Mouse (Mus musculus) intestine, embryonic 15.5 days (tissue): ENCODE data around the gene Cyp2w1. TPM values are rescaled to one million over a fixed set of nuclear protein-coding genes. Genes with fewer than 3 reads are reported as not detected.

ENCODE experiments used
- ATAC-seq: fragments of 200-750 bp; cut with Nextera tagmentation; 2 replicates; pipeline ENCODE4 v1.8.0; 2017; ENCODE audit warnings: moderate TSS enrichment, moderate library complexity
- H3K27ac ChIP-seq: fragments of 300-500 bp; sonication (generic); 2 replicates; pipeline ENCODE4 v1.5.1; 2015; ENCODE audit warnings: mild to moderate bottlenecking, inconsistent platforms
- H3K27me3 ChIP-seq: fragments of 300-500 bp; sonication (generic); replicated peaks from 2 replicates; pipeline ENCODE4 v1.6.1; 2015; ENCODE audit warnings: inconsistent platforms
- H3K36me3 ChIP-seq: fragments of 300-500 bp; sonication (generic); 2 replicates; pipeline ENCODE4 v1.6.1; 2015; ENCODE audit warnings: inconsistent platforms
- H3K4me1 ChIP-seq: fragments of 300-500 bp; sonication (generic); replicated peaks from 2 replicates; pipeline ENCODE4 v1.6.1; 2015; ENCODE audit warnings: inconsistent platforms
- H3K4me2 ChIP-seq: fragments of 300-500 bp; sonication (generic); replicated peaks from 2 replicates; pipeline ENCODE4 v1.6.1; 2015; ENCODE audit warnings: mild to moderate bottlenecking, inconsistent platforms
- H3K4me3 ChIP-seq: fragments of 300-500 bp; sonication (generic); replicated peaks from 2 replicates; pipeline ENCODE4 v1.5.1; 2015; ENCODE audit warnings: inconsistent platforms
- H3K9ac ChIP-seq: fragments of 300-500 bp; sonication (generic); 2 replicates; pipeline ENCODE4 v1.6.1; 2015; ENCODE audit warnings: inconsistent platforms
- H3K9me3 ChIP-seq: fragments of 300-500 bp; sonication (generic); 2 replicates; pipeline ENCODE4 v1.6.1; 2016; ENCODE audit warnings: inconsistent platforms
- WGBS: fragments of 180-500 bp; shearing (Covaris S2); methylation state at CpG from one replicate; pipeline ENCODE4 v1.1.7; 2015; 5-methylcytosine and 5-hydroxymethylcytosine counted together
- polyA plus RNA-seq: library from polyadenylated mRNA; unstranded; fragments of >200 nt; fragmentation: Nextera tagmentation; extraction: Ambion mirVana; gene quantifications from 2 replicates; pipeline ENCODE4 v1.2.1, GENCODE M21; 2015

The Cyp2w1 gene
- 23.5 and 25.8 TPM in 2 replicates for polyA plus RNA-seq

DNA sequence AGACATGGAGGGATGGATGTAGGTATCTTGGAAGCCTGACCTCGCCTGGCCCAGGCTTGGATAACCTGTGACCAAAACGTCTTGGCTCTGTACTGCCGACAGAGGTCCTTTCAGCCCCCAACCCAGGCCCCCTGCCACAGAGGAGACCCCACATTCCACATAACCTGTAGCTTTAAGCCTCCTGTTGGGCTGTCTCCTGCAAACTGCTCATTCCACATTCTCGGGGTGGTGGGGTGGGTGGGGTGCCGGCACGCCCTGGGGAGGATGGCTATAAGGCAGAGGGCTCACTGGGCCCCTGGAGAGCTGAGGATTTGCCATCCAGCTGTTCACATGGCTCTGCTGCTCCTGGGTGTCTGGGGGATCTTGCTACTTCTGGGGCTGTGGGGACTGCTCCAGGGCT is at the start of gene Cyp2w1:
Cyp2w1 (plus strand) TSS at position 301 of the 400 bp plus-strand sequence.
- 47% methylated on average over 6 of the region's 6 CpGs for whole genome bisulfite sequencing
- Histone ChIP-seq H3K27me3 (no peaks in the 10 kb centered on the region; the same call in 1 of the 2 replicates), H3K36me3 (no peaks in the 10 kb centered on the region), H3K4me3 (peak within 1 kb of the TSS; percentile 40), H3K4me2 (peak within 1 kb of the TSS; percentile 55), H3K4me1 (peaks cover 39% of the 10 kb centered on the region), H3K9me3 (no peaks in the 10 kb centered on the region), H3K9ac (peak within 1 kb of the TSS; percentile 50), H3K27ac (peak within 1 kb of the TSS; percentile 92)
- 0 out of 2 replicates have a peak, but pooled peaks have one; percentile 5 for ATAC-seq

DNA sequence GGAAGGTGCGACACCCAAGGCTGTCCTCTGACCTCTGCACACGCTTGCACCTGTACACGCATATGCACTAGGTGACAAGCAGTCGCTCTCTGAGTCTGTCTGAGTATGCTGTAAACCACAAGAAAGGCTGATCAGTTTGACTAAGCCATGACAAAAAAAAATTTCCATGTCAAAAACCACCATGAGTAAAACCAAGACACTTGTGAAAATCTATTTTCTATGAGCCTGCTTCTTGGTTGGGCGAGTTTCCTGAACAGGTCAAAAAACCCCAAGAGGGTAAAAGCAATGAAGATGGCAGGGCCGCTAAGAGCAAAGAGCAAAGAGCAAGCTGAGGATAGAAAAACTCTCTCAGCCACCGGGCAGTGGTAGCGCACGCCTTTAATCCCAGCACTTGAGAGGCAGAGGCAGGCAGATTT is 48.8 kb upstream of the Cyp2w1 start:
- Histone ChIP-seq H3K27me3 (no peaks in the 10 kb centered on the region), H3K4me1 (peaks cover 19% of the 10 kb centered on the region), H3K4me3 (no peak overlapping the region), H3K9ac (no peak overlapping the region), H3K27ac (no peak overlapping the region), H3K36me3 (no peaks in the 10 kb centered on the region), H3K4me2 (no peak overlapping the region), H3K9me3 (no peaks in the 10 kb centered on the region)
- ATAC-seq: no peak
- 91% methylated on average over 9 of the region's 9 CpGs for WGBS

DNA sequence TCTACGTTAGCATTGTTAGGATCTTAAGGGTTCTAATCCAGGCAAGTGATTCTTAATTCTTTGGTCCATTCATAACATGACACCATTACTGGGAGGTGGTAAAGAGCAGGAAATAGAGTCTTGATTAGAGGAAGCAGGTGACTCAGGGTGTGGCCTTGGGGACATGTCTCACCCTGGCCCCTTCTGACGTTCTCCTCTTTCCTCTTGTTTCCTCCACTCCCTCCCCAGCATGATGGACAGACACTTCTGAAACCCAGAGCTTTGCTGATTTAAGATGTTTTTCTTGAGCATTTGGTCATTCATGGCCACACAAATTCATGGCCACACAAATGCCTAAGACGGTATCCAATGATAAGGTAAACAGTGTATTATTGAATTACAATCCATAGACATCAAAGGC is 42.5 kb upstream of the Cyp2w1 start:
- 55% methylated on average over 3 of the region's 3 CpGs for WGBS
- Histone ChIP-seq H3K27ac (no peak overlapping the region), H3K27me3 (no peaks in the 10 kb centered on the region), H3K9me3 (no peaks in the 10 kb centered on the region), H3K4me2 (no peak overlapping the region), H3K4me3 (no peak overlapping the region), H3K36me3 (no peaks in the 10 kb centered on the region), H3K9ac (no peak overlapping the region), H3K4me1 (peaks cover 4% of the 10 kb centered on the region; the same call in 1 of the 2 replicates)
- no peak for ATAC-seq

DNA sequence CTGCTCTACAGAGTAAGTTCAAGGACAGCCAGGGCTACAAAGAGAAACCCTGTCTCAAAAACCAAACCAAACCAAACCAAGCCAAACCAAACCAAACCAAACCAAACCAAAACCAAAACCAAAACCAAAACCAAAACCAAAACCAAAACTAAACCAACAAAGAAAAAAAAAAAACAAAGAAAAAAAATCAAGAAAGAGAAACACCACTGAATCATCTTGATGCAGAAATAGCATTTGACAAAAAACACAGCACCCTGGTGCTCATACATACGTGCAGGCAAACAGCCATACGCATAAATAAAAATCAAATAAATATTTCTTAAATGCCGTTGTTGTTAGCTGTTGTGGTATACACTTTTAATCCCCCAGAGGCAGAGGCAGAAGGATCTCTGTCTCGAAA is 41.9 kb upstream of the Cyp2w1 start:
- WGBS: 83% methylated on average over 4 of the region's 4 CpGs
- H3K4me1 ChIP-seq: peaks cover 8% of the 10 kb centered on the region; the same call in 1 of the 2 replicates
- H3K4me3 ChIP-seq: no peak overlapping the region
- H3K9me3 ChIP-seq: no peaks in the 10 kb centered on the region
- H3K27me3 ChIP-seq: no peaks in the 10 kb centered on the region
- H3K9ac ChIP-seq: no peak overlapping the region
- H3K27ac ChIP-seq: no peak overlapping the region
- no peaks in the 10 kb centered on the region for H3K36me3 ChIP-seq
- no peak overlapping the region for H3K4me2 ChIP-seq
- ATAC-seq: no peak

DNA sequence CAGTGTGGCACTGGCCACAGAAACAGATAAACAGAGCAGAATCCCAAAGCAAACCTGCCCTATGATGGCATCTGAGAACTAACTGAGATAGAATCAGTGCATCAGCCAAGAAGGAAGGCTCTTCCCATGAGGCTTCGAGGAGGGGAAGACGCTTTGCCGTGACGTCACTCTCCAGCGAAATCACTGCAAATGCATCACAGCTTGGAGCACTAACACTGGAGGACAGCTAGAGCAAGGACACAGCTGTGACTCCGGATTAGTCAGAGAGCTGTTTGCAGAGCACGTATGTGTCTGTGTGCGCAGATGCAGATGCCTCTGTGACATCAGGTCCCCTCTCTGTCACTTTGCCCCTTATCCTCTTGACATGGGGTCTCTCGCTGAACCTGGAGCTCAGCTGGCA is 40.6 kb upstream of the Cyp2w1 start:
- no peaks in the 10 kb centered on the region for H3K36me3 ChIP-seq
- no peaks in the 10 kb centered on the region for H3K9me3 ChIP-seq
- no peak overlapping the region for H3K4me3 ChIP-seq
- no peak overlapping the region for H3K9ac ChIP-seq
- no peak overlapping the region for H3K4me2 ChIP-seq
- H3K4me1 ChIP-seq: peaks cover 8% of the 10 kb centered on the region; the same call in 1 of the 2 replicates
- no peak for ATAC-seq
- WGBS: 85% methylated on average over 9 of the region's 9 CpGs
- H3K27me3 ChIP-seq: no peaks in the 10 kb centered on the region
- H3K27ac ChIP-seq: no peak overlapping the region

DNA sequence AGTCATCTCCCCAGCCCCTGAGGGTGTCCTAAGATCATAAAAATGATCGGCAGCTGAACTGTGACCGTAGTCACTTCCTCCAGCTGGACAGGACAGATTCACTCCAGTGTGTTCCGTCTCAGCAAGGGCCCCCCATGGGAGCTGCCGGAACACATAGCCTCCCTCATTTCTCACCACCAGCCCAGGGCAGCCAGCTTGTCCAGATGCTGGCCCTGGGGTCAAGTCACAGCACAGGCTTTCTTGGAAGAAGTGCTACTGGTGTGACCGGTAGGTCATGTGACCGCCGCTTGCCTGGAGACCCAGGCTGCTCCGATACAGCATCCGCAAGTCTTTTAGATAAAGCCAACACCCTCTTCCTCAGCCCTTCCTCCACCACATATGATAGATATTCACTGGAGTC is 38.9 kb upstream of the Cyp2w1 start:
- WGBS: 75% methylated on average over 9 of the region's 9 CpGs
- Histone ChIP-seq H3K27me3 (no peaks in the 10 kb centered on the region), H3K4me3 (no peak overlapping the region), H3K36me3 (no peaks in the 10 kb centered on the region), H3K9me3 (no peaks in the 10 kb centered on the region), H3K9ac (no peak overlapping the region), H3K27ac (no peak overlapping the region), H3K4me1 (peaks cover 19% of the 10 kb centered on the region; the same call in 1 of the 2 replicates), H3K4me2 (no peak overlapping the region)
- ATAC-seq: no peak

DNA sequence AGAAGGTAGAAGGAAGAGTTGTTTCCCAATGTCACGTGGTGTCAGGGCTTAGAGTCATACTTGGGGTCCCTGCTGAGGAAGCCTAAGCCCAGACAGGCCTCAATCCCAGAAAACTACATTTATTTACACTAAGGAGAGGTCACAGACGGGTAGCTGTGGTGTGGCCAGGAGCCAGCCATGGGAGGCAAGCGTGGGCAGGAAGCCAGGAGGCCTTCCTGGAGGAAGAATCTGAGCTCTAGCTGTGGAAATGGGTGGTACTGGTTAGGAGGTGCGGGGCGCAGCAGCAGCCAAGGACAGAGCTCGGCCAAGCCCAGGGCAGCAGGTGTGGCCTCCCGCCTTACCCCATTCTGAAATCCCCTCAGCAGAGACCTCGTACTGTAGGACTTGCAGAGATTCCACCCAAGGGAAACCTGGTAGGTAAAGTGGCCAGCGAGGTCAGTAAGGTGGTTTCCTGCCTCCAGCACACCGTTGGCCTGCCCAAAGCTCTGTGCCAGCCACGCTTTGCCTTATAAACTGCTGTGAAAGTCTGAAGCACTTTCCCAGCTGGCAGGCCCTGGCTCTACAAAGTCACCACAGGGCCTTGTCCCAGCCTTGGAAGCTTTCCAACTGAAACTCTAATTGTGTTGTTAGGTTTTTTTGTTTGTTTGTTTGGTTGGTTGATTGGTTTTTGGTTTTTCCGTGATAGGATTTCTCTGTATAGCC is 37.3 kb upstream of the Cyp2w1 start:
- no peak for ATAC-seq
- no peak overlapping the region for H3K9ac ChIP-seq
- H3K36me3 ChIP-seq: no peaks in the 10 kb centered on the region

DNA sequence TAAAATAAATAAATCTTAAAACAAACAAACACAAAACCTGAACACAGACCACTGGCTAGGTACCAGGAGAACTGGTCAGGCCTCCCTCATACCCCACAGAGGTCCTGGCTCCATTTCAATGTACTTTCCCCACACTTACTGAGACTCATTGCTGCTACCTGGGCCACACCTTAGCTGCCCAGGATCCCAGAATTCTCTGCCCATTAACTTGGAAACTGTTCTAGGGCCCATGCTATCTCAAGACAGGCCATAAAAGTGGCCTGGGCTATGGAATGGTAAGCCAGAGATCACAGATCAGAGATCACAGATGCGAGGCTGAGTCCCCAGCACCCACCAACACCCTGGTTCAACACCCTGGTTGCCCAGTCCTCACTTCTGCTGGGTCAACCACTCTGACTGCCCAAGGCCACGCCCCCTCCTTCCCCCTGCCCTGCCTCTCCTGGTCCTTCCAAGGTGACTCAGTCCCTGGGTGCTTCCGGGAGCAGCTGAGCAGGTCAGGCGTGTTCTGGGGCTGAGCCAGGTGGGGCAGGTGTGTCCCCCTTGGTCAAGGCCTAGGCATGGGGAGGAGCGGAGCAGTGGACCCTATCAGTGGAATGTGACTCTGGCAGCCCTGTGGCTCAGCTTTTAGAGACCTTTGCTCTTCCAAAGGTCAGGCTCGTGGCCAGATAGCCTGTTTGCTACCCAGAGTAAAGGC is 35.3 kb upstream of the Cyp2w1 start:
- WGBS: 61% methylated on average over 6 of the region's 6 CpGs
- Histone ChIP-seq H3K9me3 (no peaks in the 10 kb centered on the region), H3K36me3 (no peaks in the 10 kb centered on the region), H3K4me3 (no peak overlapping the region), H3K27ac (peak overlapping the region; percentile 83), H3K9ac (no peak overlapping the region), H3K4me2 (peak overlapping the region; percentile 19; the same call in 1 of the 2 replicates), H3K27me3 (no peaks in the 10 kb centered on the region), H3K4me1 (peaks cover 19% of the 10 kb centered on the region; the same call in 1 of the 2 replicates)
- peak; percentile 94 for ATAC-seq

More for the DNA sequence above, 37.3 kb upstream of the Cyp2w1 start:
- Histone ChIP-seq H3K4me3 (no peak overlapping the region), H3K4me1 (peaks cover 19% of the 10 kb centered on the region; the same call in 1 of the 2 replicates), H3K27ac (no peak overlapping the region), H3K9me3 (no peaks in the 10 kb centered on the region), H3K27me3 (no peaks in the 10 kb centered on the region), H3K4me2 (no peak overlapping the region)
- 74% methylated on average over 12 of the region's 12 CpGs for WGBS

DNA sequence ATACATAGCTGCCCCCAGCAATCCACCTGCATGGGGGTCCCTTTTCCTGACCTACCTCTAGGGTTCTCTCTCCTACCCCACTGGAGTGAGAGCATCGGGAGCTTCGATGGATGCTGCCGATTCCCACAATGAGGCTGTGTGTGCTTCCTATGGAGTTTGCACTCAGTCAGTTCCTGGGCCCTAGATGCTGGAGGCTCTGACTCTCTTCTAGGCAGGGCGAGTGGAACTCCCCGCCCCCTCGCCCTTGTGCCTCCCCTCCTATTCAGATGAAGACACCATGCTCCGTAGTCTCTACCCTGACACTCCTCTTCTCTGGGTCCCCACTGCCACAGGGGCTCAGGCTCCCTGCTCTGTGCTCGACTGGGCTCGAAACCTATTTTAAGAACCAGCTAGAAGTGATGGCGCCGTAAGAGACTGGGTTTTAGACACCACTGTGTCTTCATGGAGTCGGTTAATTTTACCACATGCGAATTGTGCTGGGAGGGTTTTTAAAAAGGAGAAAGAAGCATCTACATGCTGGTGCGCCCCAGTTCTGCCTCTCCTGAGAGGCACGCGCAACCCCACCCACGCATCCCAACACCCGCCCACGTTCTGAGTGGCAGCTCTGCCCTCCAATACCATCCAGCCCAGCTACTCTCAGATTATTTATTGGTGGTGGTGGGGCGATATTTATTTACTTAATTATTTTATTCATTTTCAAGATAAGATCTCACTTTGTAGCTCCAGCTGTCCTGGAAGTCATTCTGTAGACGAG is 34.5 kb upstream of the Cyp2w1 start:
- Histone ChIP-seq H3K36me3 (no peaks in the 10 kb centered on the region), H3K9me3 (no peaks in the 10 kb centered on the region), H3K4me1 (peaks cover 19% of the 10 kb centered on the region; the same call in 1 of the 2 replicates), H3K4me3 (no peak overlapping the region), H3K27me3 (no peaks in the 10 kb centered on the region), H3K27ac (peak overlapping the region; percentile 83), H3K4me2 (peak overlapping the region; percentile 19; the same call in 1 of the 2 replicates), H3K9ac (no peak overlapping the region)
- WGBS: 65% methylated on average over 21 of the region's 21 CpGs
- ATAC-seq: peak; percentile 27

DNA sequence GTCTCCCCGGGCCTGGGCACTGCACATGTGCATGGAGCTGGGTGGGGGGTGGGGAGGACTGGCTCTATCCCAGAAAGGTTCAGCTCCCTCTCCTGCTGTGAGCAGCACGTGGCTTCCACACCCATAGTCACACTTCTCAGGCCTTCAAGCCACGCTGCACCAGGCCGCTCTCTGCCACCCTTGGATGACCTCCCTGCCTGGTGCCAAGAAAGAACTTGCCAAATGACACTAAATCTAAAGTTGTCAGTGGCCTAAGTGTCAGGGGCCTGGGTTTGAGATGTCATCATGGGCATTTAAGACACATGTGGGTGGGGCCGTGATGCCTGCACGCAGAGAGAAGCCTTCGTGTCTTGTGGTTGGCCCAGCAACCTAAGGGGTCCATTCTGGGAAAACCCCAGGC is 32.0 kb upstream of the Cyp2w1 start:
- Histone ChIP-seq H3K27ac (no peak overlapping the region), H3K9ac (no peak overlapping the region), H3K4me3 (no peak overlapping the region), H3K4me2 (no peak overlapping the region), H3K36me3 (no peaks in the 10 kb centered on the region), H3K4me1 (peaks cover 24% of the 10 kb centered on the region), H3K9me3 (no peaks in the 10 kb centered on the region), H3K27me3 (peaks cover 13% of the 10 kb centered on the region)
- WGBS: 80% methylated on average over 7 of the region's 7 CpGs
- ATAC-seq: no peak

DNA sequence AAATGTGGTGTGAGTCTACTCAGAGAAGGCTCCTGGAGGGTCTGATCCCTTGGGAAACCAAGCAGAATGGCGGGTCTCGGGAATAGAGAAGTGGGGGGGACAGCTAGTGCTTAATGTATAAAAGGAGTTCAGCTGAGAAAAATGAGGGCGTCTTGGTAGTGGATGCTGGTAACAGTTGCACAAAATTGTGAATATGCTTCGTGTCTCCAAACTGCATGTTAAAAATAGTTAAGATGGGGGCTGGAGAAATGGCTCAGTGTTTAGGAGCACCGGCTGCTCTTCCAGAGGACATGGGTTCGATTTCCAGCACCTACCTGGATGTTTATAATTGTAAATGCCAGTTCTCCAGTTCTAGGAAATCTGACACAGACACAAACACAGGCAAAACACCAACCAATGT is 31.1 kb upstream of the Cyp2w1 start:
- Histone ChIP-seq H3K4me1 (peaks cover 27% of the 10 kb centered on the region), H3K9me3 (no peaks in the 10 kb centered on the region), H3K27me3 (peaks cover 20% of the 10 kb centered on the region), H3K9ac (no peak overlapping the region), H3K36me3 (no peaks in the 10 kb centered on the region), H3K4me3 (no peak overlapping the region), H3K4me2 (no peak overlapping the region), H3K27ac (no peak overlapping the region)
- ATAC-seq: no peak
- 84% methylated on average over 6 of the region's 6 CpGs for WGBS
